Mouse (Mus musculus) midbrain, embryonic 12.5 days (tissue): ENCODE measurements at regions not wholly inside any gene's neighbourhood (a gene's known extent, or its start where the extent isn't known, plus 50 kb on each side); places are given as distances from the start of the nearest gene placed in this dataset.

Source experiments
- ATAC-seq: fragments of 200-750 bp; cut with Nextera tagmentation; 2 replicates; pipeline ENCODE4 v1.8.0; 2017; ENCODE audit warnings: low read depth, moderate TSS enrichment, moderate library complexity; ENCODE audit not compliant: low FRiP score
- H3K27ac ChIP-seq: fragments of 300-500 bp; sonication (generic); replicated peaks from 2 replicates; pipeline ENCODE4 v1.5.1; 2016; ENCODE audit warnings: mild to moderate bottlenecking
- H3K27me3 ChIP-seq: fragments of 300-500 bp; sonication (generic); 2 replicates; pipeline ENCODE4 v1.6.1; 2016; ENCODE audit warnings: mild to moderate bottlenecking
- H3K36me3 ChIP-seq: fragments of 300-500 bp; sonication (generic); 2 replicates; pipeline ENCODE4 v1.6.1; 2016
- H3K4me1 ChIP-seq: fragments of 300-500 bp; sonication (generic); 2 replicates; pipeline ENCODE4 v1.6.1; 2016
- H3K4me2 ChIP-seq: fragments of 300-500 bp; sonication (generic); replicated peaks from 2 replicates; pipeline ENCODE4 v1.6.1; 2016; ENCODE audit warnings: mild to moderate bottlenecking, moderate library complexity
- H3K4me3 ChIP-seq: fragments of 300-500 bp; sonication (generic); 2 replicates; pipeline ENCODE4 v1.5.1; 2016; ENCODE audit warnings: mild to moderate bottlenecking
- H3K9ac ChIP-seq: fragments of 300-500 bp; sonication (generic); replicated peaks from 2 replicates; pipeline ENCODE4 v1.6.1; 2016; ENCODE audit warnings: mild to moderate bottlenecking, moderate library complexity
- H3K9me3 ChIP-seq: fragments of 300-500 bp; sonication (generic); 2 replicates; pipeline ENCODE4 v1.6.1; 2016; ENCODE audit warnings: mild to moderate bottlenecking
- WGBS: fragments of 180-500 bp; shearing (Covaris S2); methylation state at CpG from one replicate; pipeline ENCODE4 v1.1.7; 2016; 5-methylcytosine and 5-hydroxymethylcytosine counted together

GRCm38 (mm10) chr9:61077181-61077580 lies 282.8 kb downstream of the Uaca start:
- H3K36me3 ChIP-seq, result no peaks in the 10 kb centered on the region
- H3K4me2 ChIP-seq, result no peak overlapping the region
- H3K27me3 ChIP-seq, result peaks cover 22% of the 10 kb centered on the region
- H3K9ac ChIP-seq, result no peak overlapping the region
- no peaks in the 10 kb centered on the region for H3K9me3 ChIP-seq
- ATAC-seq, result no peak
- H3K4me1 ChIP-seq, result peaks cover 11% of the 10 kb centered on the region
- WGBS, result 74% methylated on average over 2 of the region's 2 CpGs
- no peak overlapping the region for H3K4me3 ChIP-seq
- H3K27ac ChIP-seq, result no peak overlapping the region

- Histone ChIP-seq H3K9ac (no peak overlapping the region), H3K27me3 (peaks cover 24% of the 10 kb centered on the region), H3K36me3 (no peaks in the 10 kb centered on the region), H3K27ac (no peak overlapping the region), H3K4me3 (no peak overlapping the region), H3K4me1 (peaks cover 17% of the 10 kb centered on the region), H3K9me3 (no peaks in the 10 kb centered on the region), H3K4me2 (no peak overlapping the region)
- WGBS, result 87% methylated on average over 4 of the region's 4 CpGs
- no peak for ATAC-seq
These were observed 283.5 kb downstream of the Uaca start for GRCm38 (mm10) chr9:61077807-61078206.

GRCm38 (mm10) chr9:61081474-61082021 lies 287.2 kb downstream of the Uaca start:
- peak; percentile 76 for ATAC-seq
- 32% methylated on average over 16 of the region's 16 CpGs for WGBS
- Histone ChIP-seq H3K4me1 (peaks cover 17% of the 10 kb centered on the region), H3K9ac (no peak overlapping the region), H3K4me2 (peak overlapping the region; percentile 14; the same call in 1 of the 2 replicates), H3K27ac (peak overlapping the region; percentile 78), H3K9me3 (no peaks in the 10 kb centered on the region), H3K4me3 (no peak overlapping the region), H3K36me3 (no peaks in the 10 kb centered on the region), H3K27me3 (peaks cover 12% of the 10 kb centered on the region; the same call in 1 of the 2 replicates)

- WGBS, result 85% methylated on average over 13 of the region's 13 CpGs
These were observed 287.4 kb upstream of the Tle3 start for GRCm38 (mm10) chr9:61084655-61085230.

GRCm38 (mm10) chr9:61087035-61087434 lies 285.1 kb upstream of the Tle3 start:
- H3K27ac ChIP-seq, result no peak overlapping the region
- no peak overlapping the region for H3K9ac ChIP-seq
- 89% methylated on average over 3 of the region's 3 CpGs for WGBS
- H3K4me3 ChIP-seq, result no peak overlapping the region
- peaks cover 12% of the 10 kb centered on the region; the same call in 1 of the 2 replicates for H3K27me3 ChIP-seq
- peaks cover 8% of the 10 kb centered on the region for H3K4me1 ChIP-seq
- no peak for ATAC-seq
- H3K9me3 ChIP-seq, result no peaks in the 10 kb centered on the region
- no peaks in the 10 kb centered on the region for H3K36me3 ChIP-seq
- no peak overlapping the region for H3K4me2 ChIP-seq

More at GRCm38 (mm10) chr9:61084655-61085230, 287.4 kb upstream of the Tle3 start:
- no peak overlapping the region for H3K4me3 ChIP-seq
- H3K27me3 ChIP-seq, result peaks cover 12% of the 10 kb centered on the region; the same call in 1 of the 2 replicates
- H3K9me3 ChIP-seq, result no peaks in the 10 kb centered on the region
- H3K36me3 ChIP-seq, result no peaks in the 10 kb centered on the region
- no peak for ATAC-seq
- peaks cover 17% of the 10 kb centered on the region for H3K4me1 ChIP-seq
- H3K27ac ChIP-seq, result no peak overlapping the region
- no peak overlapping the region for H3K9ac ChIP-seq
- H3K4me2 ChIP-seq, result no peak overlapping the region

- Histone ChIP-seq H3K4me3 (no peak overlapping the region), H3K36me3 (no peaks in the 10 kb centered on the region), H3K27me3 (peaks cover 5% of the 10 kb centered on the region; the same call in 1 of the 2 replicates), H3K27ac (no peak overlapping the region), H3K4me1 (peaks cover 6% of the 10 kb centered on the region; the same call in 1 of the 2 replicates), H3K9ac (no peak overlapping the region), H3K4me2 (no peak overlapping the region), H3K9me3 (no peaks in the 10 kb centered on the region)
- 84% methylated on average over 2 of the region's 2 CpGs for WGBS
- ATAC-seq, result no peak
These were observed 283.0 kb upstream of the Tle3 start for GRCm38 (mm10) chr9:61089066-61089686.

- Histone ChIP-seq H3K27me3 (no peaks in the 10 kb centered on the region), H3K9me3 (no peaks in the 10 kb centered on the region), H3K4me3 (no peak overlapping the region), H3K9ac (no peak overlapping the region), H3K36me3 (no peaks in the 10 kb centered on the region), H3K4me1 (peaks cover 6% of the 10 kb centered on the region; the same call in 1 of the 2 replicates), H3K4me2 (no peak overlapping the region), H3K27ac (no peak overlapping the region)
- WGBS, result 92% methylated on average over 2 of the region's 2 CpGs
- ATAC-seq, result no peak
These were observed 281.1 kb upstream of the Tle3 start for GRCm38 (mm10) chr9:61091036-61091435.

- H3K4me2 ChIP-seq, result no peak overlapping the region
- H3K4me1 ChIP-seq, result peaks cover 6% of the 10 kb centered on the region; the same call in 1 of the 2 replicates
- H3K27ac ChIP-seq, result no peak overlapping the region
- H3K9me3 ChIP-seq, result no peaks in the 10 kb centered on the region
- H3K27me3 ChIP-seq, result no peaks in the 10 kb centered on the region
- no peak overlapping the region for H3K9ac ChIP-seq
- 86% methylated on average over 13 of the region's 13 CpGs for whole genome bisulfite sequencing
- no peak overlapping the region for H3K4me3 ChIP-seq
- no peaks in the 10 kb centered on the region for H3K36me3 ChIP-seq
- no peak for ATAC-seq
These were observed 279.2 kb upstream of the Tle3 start for GRCm38 (mm10) chr9:61092834-61093479.

- Histone ChIP-seq H3K27me3 (no peaks in the 10 kb centered on the region; the same call in 1 of the 2 replicates), H3K4me3 (no peak overlapping the region), H3K36me3 (no peaks in the 10 kb centered on the region), H3K27ac (no peak overlapping the region), H3K4me1 (peaks cover 15% of the 10 kb centered on the region; the same call in 1 of the 2 replicates), H3K9me3 (no peaks in the 10 kb centered on the region), H3K4me2 (no peak overlapping the region), H3K9ac (no peak overlapping the region)
- WGBS, result 90% methylated on average over 2 of the region's 2 CpGs
- no peak for ATAC-seq
These were observed 276.9 kb upstream of the Tle3 start for GRCm38 (mm10) chr9:61095069-61095775.

- 20% methylated on average over 7 of the region's 7 CpGs for WGBS
- Histone ChIP-seq H3K4me3 (no peak overlapping the region), H3K36me3 (no peaks in the 10 kb centered on the region), H3K27me3 (peaks cover 23% of the 10 kb centered on the region), H3K4me1 (peaks cover 43% of the 10 kb centered on the region), H3K9ac (no peak overlapping the region; the same call in 1 of the 2 replicates), H3K9me3 (no peaks in the 10 kb centered on the region), H3K4me2 (peak overlapping the region; percentile 28), H3K27ac (peak overlapping the region; percentile 82)
- ATAC-seq, result peak; percentile 79
These were observed 270.3 kb upstream of the Tle3 start for GRCm38 (mm10) chr9:61101741-61102450.
